Mouse (Mus musculus) embryonic facial prominence, embryonic 15.5 days (tissue): ENCODE data around the gene Gm15319. TPM values are rescaled to one million over a fixed set of nuclear protein-coding genes. Genes with fewer than 3 reads are reported as not detected.
A peak's percentile ranks its signal among the peaks of the same experiment; 100 is the strongest.
"Not testable (repeated sequence)": the region's sequence is repeated elsewhere in the genome, so short reads cannot be mapped to it uniquely, and the experiment has no call there.

Experiments
- ATAC-seq: fragments of 200-750 bp; cut with Nextera tagmentation; 2 replicates; pipeline ENCODE4 v1.8.0; 2017; ENCODE audit warnings: low read depth, moderate TSS enrichment; ENCODE audit not compliant: insufficient number of reproducible peaks, low FRiP score, low TSS enrichment
- H3K27ac ChIP-seq: fragments of 300-500 bp; sonication (generic); replicated peaks from 2 replicates; pipeline ENCODE4 v1.5.1; 2015; ENCODE audit warnings: mild to moderate bottlenecking, inconsistent platforms
- H3K27me3 ChIP-seq: fragments of 300-500 bp; sonication (generic); 2 replicates; pipeline ENCODE4 v1.6.1; 2015; ENCODE audit warnings: inconsistent platforms
- H3K36me3 ChIP-seq: fragments of 300-500 bp; sonication (generic); 2 replicates; pipeline ENCODE4 v1.6.1; 2015; ENCODE audit warnings: mild to moderate bottlenecking, inconsistent platforms
- H3K4me1 ChIP-seq: fragments of 300-500 bp; sonication (generic); 2 replicates; pipeline ENCODE4 v1.6.1; 2015; ENCODE audit warnings: inconsistent platforms
- H3K4me2 ChIP-seq: fragments of 300-500 bp; sonication (generic); replicated peaks from 2 replicates; pipeline ENCODE4 v1.6.1; 2015; ENCODE audit warnings: mild to moderate bottlenecking, inconsistent platforms
- H3K4me3 ChIP-seq: fragments of 300-500 bp; sonication (generic); replicated peaks from 2 replicates; pipeline ENCODE4 v1.5.1; 2015; ENCODE audit warnings: mild to moderate bottlenecking, inconsistent platforms
- H3K9ac ChIP-seq: fragments of 300-500 bp; sonication (generic); 2 replicates; pipeline ENCODE4 v1.6.1; 2015; ENCODE audit warnings: inconsistent platforms
- H3K9me3 ChIP-seq: fragments of 300-500 bp; sonication (generic); replicated peaks from 2 replicates; pipeline ENCODE4 v1.6.1; 2016; ENCODE audit warnings: inconsistent platforms
- WGBS: fragments of 180-500 bp; shearing (Covaris S2); methylation state at CpG from one replicate; pipeline ENCODE4 v1.1.7; 2015; 5-methylcytosine and 5-hydroxymethylcytosine counted together
- polyA plus RNA-seq: library from polyadenylated mRNA; unstranded; fragments of >200 nt; fragmentation: Nextera tagmentation; extraction: Ambion mirVana; gene quantifications from 2 replicates; pipeline ENCODE4 v1.2.1, GENCODE M21; 2015

Gene Gm15319
- polyA plus RNA-seq, 1 experiment from 2014 or later = not detected

- 59% methylated on average over 7 of the region's 7 CpGs for WGBS
Measured at GRCm38 (mm10) chr8:20380590-20381238, 17.7 kb upstream of the Gm15319 start.

DNA sequence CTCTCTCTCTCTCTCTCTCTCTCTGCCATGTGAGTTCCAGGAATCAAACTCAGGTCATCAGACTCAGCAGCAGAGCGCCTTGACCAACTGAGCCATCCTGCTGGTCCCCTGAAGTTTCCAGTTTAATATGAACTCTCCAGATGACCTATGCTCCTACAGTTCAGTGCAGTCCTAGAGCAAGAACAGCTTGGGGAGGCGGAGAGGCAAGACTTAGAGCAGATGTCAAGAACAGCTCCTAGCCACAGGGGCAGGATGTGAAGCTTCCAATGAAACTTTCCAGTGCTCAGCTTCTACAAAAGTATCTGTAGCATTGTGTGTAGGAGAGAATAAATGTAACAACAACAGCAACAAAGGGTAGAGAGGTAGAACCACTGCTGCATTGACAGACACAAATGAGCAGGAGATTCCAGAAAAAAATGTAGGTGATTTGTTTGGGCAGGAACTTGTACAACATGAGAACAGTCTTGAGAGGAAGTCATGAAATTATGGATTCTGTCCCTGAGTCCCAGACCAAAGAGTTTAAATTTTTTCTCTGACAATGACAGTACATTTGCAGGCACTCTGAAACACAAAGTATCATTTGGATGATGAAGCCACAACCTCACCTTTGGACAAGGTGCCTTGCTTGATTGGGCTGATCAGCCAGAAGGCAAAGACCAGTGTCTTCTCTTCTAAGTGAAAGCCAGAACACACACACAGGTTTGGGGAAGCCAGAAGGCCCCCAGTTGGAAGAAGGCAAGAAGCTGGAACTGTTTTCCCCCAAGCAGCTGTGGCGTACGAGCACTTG is 16.8 kb upstream of the Gm15319 start:
- H3K4me1 ChIP-seq, H3K4me2 ChIP-seq, ATAC-seq, H3K9ac ChIP-seq, H3K36me3 ChIP-seq, H3K4me3 ChIP-seq, H3K27ac ChIP-seq, H3K27me3 ChIP-seq, H3K9me3 ChIP-seq: not testable (repeated sequence)
- no CpG with 5 or more reads among the region's 4 CpGs for WGBS

More at GRCm38 (mm10) chr8:20380590-20381238, 17.7 kb upstream of the Gm15319 start:
- H3K36me3 ChIP-seq, H3K4me1 ChIP-seq, H3K9me3 ChIP-seq, H3K27ac ChIP-seq, H3K27me3 ChIP-seq, H3K4me2 ChIP-seq, H3K9ac ChIP-seq, H3K4me3 ChIP-seq: not testable (repeated sequence)
- peak; percentile 90 for ATAC-seq

GRCm38 (mm10) chr8:20378786-20379649 is 16.0 kb upstream of the Gm15319 start:
- not testable (repeated sequence) for H3K9me3 ChIP-seq, H3K4me3 ChIP-seq, H3K9ac ChIP-seq, H3K4me2 ChIP-seq, H3K36me3 ChIP-seq, H3K4me1 ChIP-seq, H3K27me3 ChIP-seq, H3K27ac ChIP-seq
- 84% methylated on average over 4 of the region's 8 CpGs for WGBS
- ATAC-seq = peak; percentile 83

DNA sequence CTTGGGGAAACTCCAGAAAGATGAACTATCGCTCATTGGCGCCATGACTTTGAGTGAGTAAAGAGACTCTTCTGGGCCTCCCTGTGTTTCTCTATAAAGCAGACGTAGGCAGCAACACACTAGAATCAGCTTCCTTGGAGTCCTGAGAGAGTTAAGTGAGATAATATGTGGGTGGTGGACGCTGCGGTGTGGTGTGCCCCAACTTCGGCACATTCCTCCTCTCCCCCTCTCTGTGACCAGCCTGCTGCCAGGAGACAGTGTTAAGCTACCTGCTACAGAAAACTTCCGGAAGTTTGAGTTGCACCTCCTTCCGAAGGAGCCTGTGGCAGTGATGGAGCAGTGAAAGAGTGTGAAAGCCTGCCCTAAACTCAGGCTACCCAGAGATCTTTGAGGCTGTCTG is 15.3 kb upstream of the Gm15319 start:
- H3K27me3 ChIP-seq, H3K4me1 ChIP-seq, H3K9ac ChIP-seq, H3K27ac ChIP-seq, ATAC-seq, H3K9me3 ChIP-seq, H3K4me3 ChIP-seq, H3K4me2 ChIP-seq, H3K36me3 ChIP-seq: not testable (repeated sequence)
- 88% methylated on average over 5 of the region's 8 CpGs for WGBS

DNA sequence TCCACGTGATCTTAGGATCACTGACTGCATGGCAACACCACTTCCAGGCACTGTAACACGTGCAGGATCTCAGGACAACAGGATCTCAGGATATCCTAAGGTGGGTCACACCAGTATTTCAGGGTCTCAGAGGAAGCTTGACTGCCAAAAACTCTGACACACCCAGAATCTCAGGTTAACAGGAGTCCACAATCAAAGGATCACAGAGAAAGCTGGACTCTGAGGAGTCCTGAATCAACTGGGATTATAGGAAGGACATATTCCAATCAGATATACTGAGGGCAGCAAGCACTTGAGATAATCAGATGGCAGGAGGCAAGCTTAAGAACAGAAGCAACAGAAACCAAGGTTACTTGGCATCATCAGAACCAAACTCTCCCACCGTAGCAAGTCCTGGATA is 12.7 kb upstream of the Gm15319 start:
- H3K27ac ChIP-seq, H3K4me2 ChIP-seq, H3K4me1 ChIP-seq, H3K27me3 ChIP-seq, ATAC-seq, H3K36me3 ChIP-seq, H3K9me3 ChIP-seq, H3K9ac ChIP-seq, H3K4me3 ChIP-seq: not testable (repeated sequence)
- WGBS = no CpG with 5 or more reads among the region's 3 CpGs

GRCm38 (mm10) chr8:20356386-20356785 is 6.6 kb downstream of the Gm15319 start:
- H3K27me3 ChIP-seq, H3K4me3 ChIP-seq, H3K36me3 ChIP-seq, ATAC-seq, H3K4me1 ChIP-seq, H3K27ac ChIP-seq, H3K9ac ChIP-seq, H3K4me2 ChIP-seq, H3K9me3 ChIP-seq: not testable (repeated sequence)
- 78% methylated on average over 5 of the region's 5 CpGs for WGBS

- H3K27ac ChIP-seq, ATAC-seq, H3K4me2 ChIP-seq, H3K9ac ChIP-seq, H3K4me3 ChIP-seq, H3K27me3 ChIP-seq, H3K4me1 ChIP-seq, H3K36me3 ChIP-seq, H3K9me3 ChIP-seq: not testable (repeated sequence)
- WGBS = 88% methylated on average over 2 of the region's 3 CpGs
Measured at GRCm38 (mm10) chr8:20353579-20353978, 9.4 kb downstream of the Gm15319 start.

DNA sequence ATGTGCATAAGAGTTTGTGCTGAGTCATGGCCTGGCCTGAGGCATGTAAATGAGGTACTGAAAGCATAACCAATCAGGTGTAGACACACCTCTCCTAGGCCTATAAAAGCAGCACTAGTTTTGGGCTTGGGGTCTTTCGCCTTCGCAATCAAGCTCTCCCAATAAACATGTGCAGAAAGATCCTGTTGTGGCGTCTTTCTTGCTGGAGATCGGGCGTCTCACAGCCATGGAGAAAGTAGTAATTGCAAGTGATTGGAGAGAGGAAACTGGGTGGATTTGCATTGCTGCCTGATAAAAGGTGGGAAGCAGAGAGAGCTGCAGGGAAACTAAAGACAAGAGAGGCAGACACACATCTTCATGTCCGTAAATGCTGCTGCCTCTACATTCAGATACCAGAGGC is 60.3 kb downstream of the Gm15319 start:
- 89% methylated on average over 5 of the region's 6 CpGs for WGBS

DNA sequence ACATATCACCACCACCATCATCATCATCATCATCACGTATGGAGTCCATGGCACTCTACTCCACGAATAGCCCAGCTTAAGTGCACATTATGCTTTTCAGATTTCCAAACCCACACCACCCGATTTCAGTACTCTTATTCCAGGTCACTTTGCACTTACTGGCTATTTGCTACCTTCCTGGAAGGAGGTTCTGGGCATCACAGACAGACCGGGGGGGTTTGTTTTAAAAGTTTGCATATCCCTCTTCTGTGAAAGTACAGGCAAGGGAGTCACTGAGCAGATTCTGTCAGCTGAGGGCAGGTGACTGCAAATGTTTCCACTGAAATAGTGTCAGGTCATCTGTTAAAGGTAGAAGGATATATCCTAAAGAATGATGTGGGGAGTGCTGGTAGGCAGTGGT is 63.0 kb downstream of the Gm15319 start:
- H3K27me3 ChIP-seq, H3K4me2 ChIP-seq, H3K4me3 ChIP-seq, ATAC-seq, H3K4me1 ChIP-seq, H3K9me3 ChIP-seq, H3K36me3 ChIP-seq, H3K27ac ChIP-seq, H3K9ac ChIP-seq: not testable (repeated sequence)
- 82% methylated on average over 4 of the region's 4 CpGs for WGBS

More for the DNA sequence above, 60.3 kb downstream of the Gm15319 start:
- not testable (repeated sequence) for H3K4me3 ChIP-seq, ATAC-seq, H3K9ac ChIP-seq, H3K27ac ChIP-seq, H3K36me3 ChIP-seq, H3K9me3 ChIP-seq, H3K4me1 ChIP-seq, H3K4me2 ChIP-seq, H3K27me3 ChIP-seq

- WGBS = 80% methylated on average over 12 of the region's 13 CpGs
- H3K4me3 ChIP-seq, H3K36me3 ChIP-seq, H3K9ac ChIP-seq, H3K27me3 ChIP-seq, H3K4me1 ChIP-seq, H3K4me2 ChIP-seq, H3K27ac ChIP-seq, H3K9me3 ChIP-seq, ATAC-seq: not testable (repeated sequence)
Measured at GRCm38 (mm10) chr8:20297939-20298505, 65.0 kb downstream of the Gm15319 start.
